Comparison of ENCODE assay signal across 7 mouse cellular contexts in the genomic region with DNA sequence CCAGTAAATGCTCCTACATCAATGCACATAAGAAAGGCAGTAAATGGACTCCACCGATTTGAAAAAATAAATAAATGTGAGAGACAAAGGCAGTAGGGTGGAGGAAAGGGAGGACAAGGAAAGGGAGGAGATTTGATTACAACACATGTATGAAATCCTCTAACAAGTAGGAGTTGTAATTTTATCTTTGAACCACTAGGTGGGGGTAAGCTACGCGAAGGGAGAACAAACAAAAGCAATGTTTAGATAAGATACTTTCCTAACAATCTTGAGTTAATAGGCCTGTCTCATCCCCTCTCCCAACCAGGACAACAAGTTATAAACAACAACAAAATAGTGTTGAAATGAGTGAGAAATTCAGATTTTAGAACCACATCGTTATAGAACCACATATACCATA. TPM values are rescaled to one million over a fixed set of nuclear protein-coding genes. Genes with fewer than 3 reads are reported as not detected.
DNase-seq lines count a peak whose midpoint lies in the region; ATAC-seq and TF ChIP-seq lines count a peak whose summit lies in the region.

No protein-coding gene starts in this region.

- H3K27ac ChIP-seq in liver, adult 2 months (replicated peaks; ENCODE audit: insufficient read depth, low read depth, low read length) = no peak overlapping the region
- H3K27ac ChIP-seq in liver, embryonic 12.5 days = no peak overlapping the region
- H3K27ac ChIP-seq in midbrain, postnatal 0 days (ENCODE audit: low read depth, low read length) = no peak overlapping the region
- H3K27ac ChIP-seq in kidney, embryonic 15.5 days = no peak overlapping the region

- DNase-seq in liver, adult 2 months (ENCODE audit: extremely low read depth, low read depth, low spot score) = peak; percentile 64
- peak; percentile 77 for DNase-seq in MN1 (ENCODE audit: low spot score)
- DNase-seq in cerebellum, adult 9-10 months = peak; percentile 56
- DNase-seq in midbrain, postnatal 0 days (ENCODE audit: low spot score) = peak; percentile 22
- DNase-seq in ovary, postnatal 14 days (ENCODE audit: low spot score) = no peak

- no peak overlapping the region for H3K9ac ChIP-seq in liver, adult 2 months (ENCODE audit: low read depth, low read length)
- no peak overlapping the region for H3K9ac ChIP-seq in liver, embryonic 12.5 days
- H3K9ac ChIP-seq in midbrain, postnatal 0 days (replicated peaks; ENCODE audit: low read length, poor library complexity, severe bottlenecking) = no peak overlapping the region
- H3K9ac ChIP-seq in kidney, embryonic 15.5 days = no peak overlapping the region

- no peaks in the 10 kb centered on the region for H3K9me3 ChIP-seq in liver, embryonic 12.5 days (replicated peaks)
- H3K9me3 ChIP-seq in midbrain, postnatal 0 days (ENCODE audit: low read length) = no peaks in the 10 kb centered on the region
- no peaks in the 10 kb centered on the region for H3K9me3 ChIP-seq in kidney, embryonic 15.5 days (replicated peaks)

- H3K4me3 ChIP-seq in liver, adult 2 months (ENCODE audit: insufficient read depth, low read depth, low read length) = no peak overlapping the region
- no peak overlapping the region for H3K4me3 ChIP-seq in liver, embryonic 12.5 days
- H3K4me3 ChIP-seq in midbrain, postnatal 0 days (ENCODE audit: low read depth, low read length) = no peak overlapping the region
- H3K4me3 ChIP-seq in kidney, embryonic 15.5 days (replicated peaks) = no peak overlapping the region

- no peak overlapping the region for H3K4me2 ChIP-seq in liver, embryonic 12.5 days
- no peak overlapping the region for H3K4me2 ChIP-seq in midbrain, postnatal 0 days (ENCODE audit: low read depth, low read length, poor library complexity, severe bottlenecking)
- no peak overlapping the region for H3K4me2 ChIP-seq in kidney, embryonic 15.5 days

- no peak for ATAC-seq in liver, embryonic 12.5 days
- ATAC-seq in midbrain, postnatal 0 days (ENCODE audit: low FRiP score) = no peak
- no peak for ATAC-seq in kidney, embryonic 15.5 days (replicated peaks; ENCODE audit: low FRiP score)

- no peaks in the 10 kb centered on the region for H3K27me3 ChIP-seq in liver, adult 2 months (ENCODE audit: control insufficient read depth, insufficient read depth, low read length)
- H3K27me3 ChIP-seq in liver, embryonic 12.5 days (replicated peaks) = no peaks in the 10 kb centered on the region
- H3K27me3 ChIP-seq in midbrain, postnatal 0 days (ENCODE audit: insufficient read depth, low read length) = no peaks in the 10 kb centered on the region
- no peaks in the 10 kb centered on the region for H3K27me3 ChIP-seq in kidney, embryonic 15.5 days

- 16% methylated on average over 4 of the region's 4 CpGs for WGBS in liver, adult 2 months
- WGBS in liver, embryonic 12.5 days (ENCODE audit: insufficient replicate concordance) = 15% methylated on average over 4 of the region's 4 CpGs
- WGBS in midbrain, postnatal 0 days = 18% methylated on average over 4 of the region's 4 CpGs
- 10% methylated on average over 4 of the region's 4 CpGs for WGBS in kidney, embryonic 15.5 days

- TF ChIP-seq CTCF in liver, adult 2 months (IDR thresholded peaks at IDR 0.05; ENCODE audit: low read depth, low read length) = 0 out of 2 replicates have a peak, but pooled peaks have one; percentile 17
- peak; percentile 73 for TF ChIP-seq CTCF in midbrain, postnatal 0 days (IDR thresholded peaks at IDR 0.05)

- TF ChIP-seq POLR2A in liver, adult 2 months (IDR thresholded peaks at IDR 0.05; ENCODE audit: extremely low read depth, insufficient read depth, low read length) = no peak

- no peaks in the 10 kb centered on the region for H3K79me2 ChIP-seq in liver, adult 2 months (ENCODE audit: control insufficient read depth, insufficient read depth, low read length)

- no peaks in the 10 kb centered on the region for H3K36me3 ChIP-seq in liver, adult 2 months (ENCODE audit: control insufficient read depth, insufficient read depth, low read length)
- H3K36me3 ChIP-seq in liver, embryonic 12.5 days = no peaks in the 10 kb centered on the region
- no peaks in the 10 kb centered on the region for H3K36me3 ChIP-seq in midbrain, postnatal 0 days (ENCODE audit: insufficient read depth, low read length)
- H3K36me3 ChIP-seq in kidney, embryonic 15.5 days = no peaks in the 10 kb centered on the region

- no peaks in the 10 kb centered on the region for H3K4me1 ChIP-seq in liver, adult 2 months (ENCODE audit: control insufficient read depth, insufficient read depth, low read length)
- no peaks in the 10 kb centered on the region for H3K4me1 ChIP-seq in liver, embryonic 12.5 days
- H3K4me1 ChIP-seq in midbrain, postnatal 0 days (ENCODE audit: insufficient read depth, low read length) = no peaks in the 10 kb centered on the region
- H3K4me1 ChIP-seq in kidney, embryonic 15.5 days = no peaks in the 10 kb centered on the region

RNA-seq across cellular contexts. Expression of a gene that starts 36.7 kb away (rescaled TPM):
- total RNA-seq in liver, adult 2 months (2014; rRNA removed) = not detected in 2 replicates
- polyA plus RNA-seq in liver, adult 2 months (2012; rRNA removed) = not detected in 2 replicates
- 0.10 and 0.14 TPM in 2 replicates for polyA plus RNA-seq in liver, embryonic 12.5 days (2016; fragmentation: Nextera tagmentation; extraction: Ambion mirVana)
- 156 and 164 TPM in 2 replicates for total RNA-seq in midbrain, postnatal 0 days (2014; rRNA removed)
- 131 and 160 TPM in 2 replicates for polyA plus RNA-seq in midbrain, postnatal 0 days (2015; fragmentation: Nextera tagmentation; extraction: Ambion mirVana)
- polyA plus RNA-seq in kidney, embryonic 15.5 days (2015; fragmentation: Nextera tagmentation; extraction: Ambion mirVana) = 0.93 and 1.2 TPM in 2 replicates

Comparison
In these comparisons a context has a peak if more than half of its experiments do, and no peak if none do; other contexts are left out.
1. RNA of a gene that starts 36.7 kb away (polyA plus RNA-seq): 131 to 160 TPM in midbrain, postnatal 0 days; 0.93 to 1.2 TPM in kidney, embryonic 15.5 days, 0.10 to 0.14 TPM in liver, embryonic 12.5 days and not detected in liver, adult 2 months; every median in the first group is over 10 times any median in the second.